Mouse (Mus musculus) spleen, adult 2 months (tissue): Measurements from ENCODE around the gene C1qa.

Experiments used
- CTCF ChIP-seq: fragments of 200-500 bp; IDR thresholded peaks from 2 replicates; pipeline ENCODE4 v1.5.1; 2011; ENCODE audit warnings: mild to moderate bottlenecking, inconsistent platforms; ENCODE audit not compliant: insufficient read depth, insufficient read length, insufficient replicate concordance; ENCODE audit errors: extremely low read depth
- POLR2A ChIP-seq: fragments of 200-500 bp; IDR thresholded peaks from 2 replicates; pipeline ENCODE4 v1.6.1; 2011; ENCODE audit warnings: low read depth, low read length, inconsistent platforms

- TF ChIP-seq CTCF (no peak), POLR2A (no peak)
Measured at GRCm38 (mm10) chr4:136942761-136943160, 44.2 kb upstream of the C1qa start.
